Mouse (Mus musculus) testis, adult 2 months (tissue): ENCODE measurements around the gene Hnrnpdl. TPM values are rescaled to one million over a fixed set of nuclear protein-coding genes. Genes with fewer than 3 reads are reported as not detected.

Experiments used
- H3K27ac ChIP-seq: fragments of 200-500 bp; 2 replicates; pipeline ENCODE4 v1.5.1; 2012; ENCODE audit warnings: low read depth, low read length; ENCODE audit not compliant: control insufficient read depth, insufficient read depth
- H3K27me3 ChIP-seq: fragments of 200-500 bp; 2 replicates; pipeline ENCODE4 v1.6.1; 2012; ENCODE audit warnings: mild to moderate bottlenecking, low read length, moderate library complexity; ENCODE audit not compliant: control insufficient read depth, insufficient read depth
- H3K36me3 ChIP-seq: fragments of 200-500 bp; 2 replicates; pipeline ENCODE4 v1.6.1; 2012; ENCODE audit warnings: mild to moderate bottlenecking, low read length; ENCODE audit not compliant: control insufficient read depth, insufficient read depth
- H3K4me1 ChIP-seq: fragments of 200-500 bp; 2 replicates; pipeline ENCODE4 v1.6.1; 2012; ENCODE audit warnings: low read length; ENCODE audit not compliant: control insufficient read depth, insufficient read depth
- H3K4me3 ChIP-seq: fragments of 200-500 bp; 2 replicates; pipeline ENCODE4 v1.5.1; 2012; ENCODE audit warnings: low read depth, mild to moderate bottlenecking, low read length, moderate library complexity, mixed read lengths; ENCODE audit not compliant: control insufficient read depth
- CTCF ChIP-seq: fragments of 200-500 bp; IDR thresholded peaks from 2 replicates; pipeline ENCODE4 v1.5.1; 2012; ENCODE audit warnings: low read depth, mild to moderate bottlenecking, inconsistent platforms, low read length, moderate library complexity; ENCODE audit not compliant: control insufficient read depth, insufficient read depth, insufficient replicate concordance
- POLR2A ChIP-seq: fragments of 200-500 bp; IDR thresholded peaks from 2 replicates; pipeline ENCODE4 v1.6.1; 2012; ENCODE audit warnings: low read depth, mild to moderate bottlenecking, inconsistent platforms, low read length, moderate library complexity; ENCODE audit not compliant: control insufficient read depth
- polyA plus RNA-seq: library from polyadenylated mRNA; depleted of rRNA; stranded (reverse); fragments of >200 nt; gene quantifications from 2 replicates; pipeline ENCODE4 v1.2.3, GENCODE M21; 2012

Gene Hnrnpdl
- polyA plus RNA-seq, 1 experiment, result 25.7 TPM

DNA sequence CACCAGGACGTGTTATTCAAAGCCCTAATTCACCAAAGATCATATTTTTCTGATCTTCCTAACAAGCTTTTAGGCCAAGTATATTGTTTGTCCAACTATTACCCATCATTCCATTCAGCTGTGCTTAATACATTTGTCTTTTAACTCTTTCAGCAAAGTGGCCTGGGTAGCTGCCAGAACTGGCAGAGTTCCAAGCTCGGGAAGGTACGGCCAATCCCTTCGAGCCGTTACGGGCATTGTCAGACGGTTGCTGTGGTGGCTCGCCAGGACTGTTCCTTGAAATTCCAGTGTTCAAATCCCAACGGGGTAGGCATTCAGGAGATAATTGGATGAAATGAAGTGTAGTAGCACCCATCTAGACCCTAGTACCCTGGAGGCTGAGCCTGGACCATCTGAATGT is 33.1 kb upstream of the Hnrnpdl start:
- TF ChIP-seq CTCF, result no peak
- TF ChIP-seq POLR2A, result no peak
- no peak overlapping the region for H3K27ac ChIP-seq
- no peak overlapping the region for H3K4me3 ChIP-seq
- H3K27me3 ChIP-seq, result no peaks in the 10 kb centered on the region
- peaks cover 2% of the 10 kb centered on the region for H3K36me3 ChIP-seq
- H3K4me1 ChIP-seq, result no peaks in the 10 kb centered on the region

DNA sequence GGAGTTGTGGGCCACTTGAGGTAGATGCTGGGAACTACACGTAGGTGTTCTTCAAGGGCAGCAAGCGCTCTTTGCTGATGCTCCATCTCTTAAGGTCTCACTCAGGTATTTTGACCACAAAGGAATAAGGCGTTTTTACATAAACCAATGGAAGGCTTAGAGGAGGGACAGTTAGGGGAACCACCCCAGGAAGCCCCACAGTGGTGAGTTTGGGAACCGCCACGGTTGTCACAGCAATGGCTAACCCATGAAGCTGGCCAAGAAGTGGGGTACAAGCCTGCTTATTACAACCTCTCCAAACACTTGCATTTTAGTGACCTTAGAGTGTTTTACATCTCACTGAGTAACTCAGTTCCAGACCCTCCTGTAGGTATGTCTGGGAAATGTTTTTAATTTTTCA is 32.1 kb upstream of the Hnrnpdl start:
- no peak overlapping the region for H3K27ac ChIP-seq
- peaks cover 2% of the 10 kb centered on the region for H3K36me3 ChIP-seq
- TF ChIP-seq POLR2A (no peak), CTCF (no peak)
- H3K4me3 ChIP-seq, result no peak overlapping the region
- H3K4me1 ChIP-seq, result no peaks in the 10 kb centered on the region
- no peaks in the 10 kb centered on the region for H3K27me3 ChIP-seq

DNA sequence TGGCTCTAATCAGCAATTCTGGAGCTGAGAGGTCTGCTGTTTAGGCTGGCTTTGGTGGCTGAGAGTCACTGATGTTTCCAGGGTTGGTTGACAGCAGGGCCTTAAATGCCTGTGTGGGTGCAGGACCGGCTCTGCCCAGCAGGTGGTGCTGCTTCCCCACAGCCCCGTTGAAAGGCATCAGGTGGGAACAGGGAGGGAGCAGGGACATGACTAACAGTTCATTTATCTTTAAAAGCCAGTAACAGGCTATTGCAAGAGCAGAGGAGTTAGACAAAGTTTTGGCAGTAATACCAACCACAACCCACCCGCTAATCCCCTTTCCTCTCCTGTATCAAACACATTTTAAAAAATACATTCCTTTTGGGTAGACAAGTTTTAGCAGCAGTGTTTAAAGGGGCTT is 30.8 kb upstream of the Hnrnpdl start:
- no peak for TF ChIP-seq POLR2A
- TF ChIP-seq CTCF, result peak; percentile 93; the same call in 1 of the 2 replicates
- peaks cover 2% of the 10 kb centered on the region for H3K36me3 ChIP-seq

GRCm38 (mm10) chr5:100069526-100069925 is 30.1 kb upstream of the Hnrnpdl start:
- TF ChIP-seq POLR2A (no peak), CTCF (no peak)
- H3K36me3 ChIP-seq, result peaks cover 2% of the 10 kb centered on the region

More for the DNA sequence above, 30.8 kb upstream of the Hnrnpdl start:
- Histone ChIP-seq H3K27ac (no peak overlapping the region), H3K4me1 (no peaks in the 10 kb centered on the region), H3K4me3 (no peak overlapping the region), H3K27me3 (no peaks in the 10 kb centered on the region)

DNA sequence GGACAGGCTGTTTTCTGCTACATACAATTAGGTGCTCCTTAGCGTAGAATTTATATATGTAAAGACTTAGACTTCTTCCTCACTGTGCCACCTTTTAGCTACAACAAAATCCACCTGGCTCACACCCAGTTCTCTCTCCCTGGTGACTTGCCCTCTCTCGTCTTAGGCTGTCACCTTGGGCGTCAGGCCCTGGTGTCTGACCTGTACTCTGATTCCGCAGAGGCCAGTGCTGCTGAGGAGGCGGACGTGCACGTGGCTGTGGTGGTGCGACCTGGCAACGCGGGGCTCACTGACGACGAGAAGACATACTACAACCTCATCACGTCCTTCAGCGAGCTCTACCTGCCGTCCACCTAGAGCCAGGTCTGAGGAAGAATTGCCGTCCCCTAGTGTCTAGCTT is 28.1 kb upstream of the Hnrnpdl start:
- Histone ChIP-seq H3K36me3 (peaks cover 4% of the 10 kb centered on the region), H3K27ac (no peak overlapping the region)
- TF ChIP-seq POLR2A (no peak), CTCF (no peak)

More at GRCm38 (mm10) chr5:100069526-100069925, 30.1 kb upstream of the Hnrnpdl start:
- Histone ChIP-seq H3K27ac (no peak overlapping the region), H3K27me3 (no peaks in the 10 kb centered on the region), H3K4me1 (no peaks in the 10 kb centered on the region), H3K4me3 (no peak overlapping the region)

GRCm38 (mm10) chr5:100060876-100061275 is 21.4 kb upstream of the Hnrnpdl start:
- Histone ChIP-seq H3K36me3 (peaks cover 3% of the 10 kb centered on the region), H3K27me3 (no peaks in the 10 kb centered on the region), H3K4me1 (no peaks in the 10 kb centered on the region), H3K27ac (no peak overlapping the region), H3K4me3 (no peak overlapping the region)
- no peak for TF ChIP-seq POLR2A
- TF ChIP-seq CTCF, result no peak

More for the DNA sequence above, 28.1 kb upstream of the Hnrnpdl start:
- H3K4me1 ChIP-seq, result no peaks in the 10 kb centered on the region
- H3K27me3 ChIP-seq, result no peaks in the 10 kb centered on the region
- H3K4me3 ChIP-seq, result no peak overlapping the region

DNA sequence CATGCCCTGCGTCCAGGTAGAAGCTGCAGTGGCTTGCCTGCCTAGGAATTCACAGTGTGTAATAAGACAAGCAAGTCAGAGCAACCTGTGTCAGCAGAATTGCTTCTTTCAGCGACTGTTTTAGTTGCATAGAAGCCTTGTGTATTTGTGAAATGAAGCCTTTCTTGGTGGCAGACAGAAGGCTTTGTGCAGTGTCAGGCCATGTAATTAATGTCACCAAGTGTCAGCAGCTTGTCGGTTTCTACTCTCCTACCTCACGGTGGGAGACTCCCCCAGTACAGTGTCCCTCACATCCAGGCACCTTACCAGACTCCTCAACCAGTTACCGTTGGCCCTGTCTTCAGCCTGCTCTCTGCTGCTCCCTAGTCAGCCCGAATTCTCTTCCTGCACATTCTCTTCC is 19.9 kb upstream of the Hnrnpdl start:
- Histone ChIP-seq H3K36me3 (peaks cover 2% of the 10 kb centered on the region), H3K4me3 (no peak overlapping the region), H3K27ac (no peak overlapping the region), H3K4me1 (peaks cover 3% of the 10 kb centered on the region), H3K27me3 (no peaks in the 10 kb centered on the region)
- no peak for TF ChIP-seq POLR2A

GRCm38 (mm10) chr5:100058729-100059128 is 19.3 kb upstream of the Hnrnpdl start:
- TF ChIP-seq POLR2A (no peak), CTCF (no peak)
- Histone ChIP-seq H3K4me3 (no peak overlapping the region), H3K4me1 (peaks cover 3% of the 10 kb centered on the region), H3K27ac (no peak overlapping the region), H3K27me3 (no peaks in the 10 kb centered on the region), H3K36me3 (peaks cover 1% of the 10 kb centered on the region)
